Mouse (Mus musculus): Measurements from ENCODE around the gene Cox6a2. TPM values are rescaled to one million over a fixed set of nuclear protein-coding genes. Genes with fewer than 3 reads are reported as not detected.

The Cox6a2 gene
- polyA plus RNA-seq, 1 experiment: 77.1 TPM

GRCm38 (mm10) chr7:128240131-128240784 is 34.1 kb upstream of the Cox6a2 start:
- Histone ChIP-seq H3K27ac (ENCODE audit: insufficient read depth, low read depth, low read length) (no peak overlapping the region), H3K36me3 (ENCODE audit: control insufficient read depth, insufficient read depth, low read length) (peaks cover 2% of the 10 kb centered on the region), H3K4me1 (ENCODE audit: control insufficient read depth, insufficient read depth, low read length) (peaks cover 12% of the 10 kb centered on the region; the same call in 1 of the 2 replicates), H3K4me3 (ENCODE audit: insufficient read depth, low read depth, low read length) (no peak overlapping the region), H3K27me3 (replicated peaks; ENCODE audit: control insufficient read depth, insufficient read depth, low read length) (no peaks in the 10 kb centered on the region)
- TF ChIP-seq CTCF (conservative IDR thresholded peaks at IDR 0.05; ENCODE audit: insufficient read depth, insufficient read length, low read depth, low read length) (no peak), POLR2A (IDR thresholded peaks at IDR 0.05; ENCODE audit: low read depth, low read length) (no peak)
- DNase-seq: no peak
- WGBS: 94% methylated on average over 27 of the region's 27 CpGs

GRCm38 (mm10) chr7:128238991-128239390 is 32.8 kb upstream of the Cox6a2 start:
- WGBS: 17% methylated on average over 4 of the region's 4 CpGs
- Histone ChIP-seq H3K27me3 (replicated peaks; ENCODE audit: control insufficient read depth, insufficient read depth, low read length) (no peaks in the 10 kb centered on the region), H3K4me1 (ENCODE audit: control insufficient read depth, insufficient read depth, low read length) (peaks cover 12% of the 10 kb centered on the region; the same call in 1 of the 2 replicates), H3K36me3 (ENCODE audit: control insufficient read depth, insufficient read depth, low read length) (no peaks in the 10 kb centered on the region), H3K27ac (ENCODE audit: insufficient read depth, low read depth, low read length) (no peak overlapping the region), H3K4me3 (ENCODE audit: insufficient read depth, low read depth, low read length) (no peak overlapping the region)
- peak; percentile 41 for DNase-seq
- TF ChIP-seq CTCF (conservative IDR thresholded peaks at IDR 0.05; ENCODE audit: insufficient read depth, insufficient read length, low read depth, low read length): peak; percentile 32; the same call in 1 of the 2 replicates
- no peak for TF ChIP-seq POLR2A (IDR thresholded peaks at IDR 0.05; ENCODE audit: low read depth, low read length)

- Histone ChIP-seq H3K4me1 (ENCODE audit: control insufficient read depth, insufficient read depth, low read length) (peaks cover 12% of the 10 kb centered on the region; the same call in 1 of the 2 replicates), H3K4me3 (ENCODE audit: insufficient read depth, low read depth, low read length) (peak within 1 kb of the TSS; percentile 86), H3K36me3 (ENCODE audit: control insufficient read depth, insufficient read depth, low read length) (no peaks in the 10 kb centered on the region), H3K27ac (ENCODE audit: insufficient read depth, low read depth, low read length) (peak within 1 kb of the TSS; percentile 98), H3K27me3 (replicated peaks; ENCODE audit: control insufficient read depth, insufficient read depth, low read length) (no peaks in the 10 kb centered on the region)
- TF ChIP-seq POLR2A (IDR thresholded peaks at IDR 0.05; ENCODE audit: low read depth, low read length): peak; percentile 48
- no peak for TF ChIP-seq CTCF (conservative IDR thresholded peaks at IDR 0.05; ENCODE audit: insufficient read depth, insufficient read length, low read depth, low read length)
- WGBS: under 1% methylated on average over 71 of the region's 72 CpGs
- DNase-seq: peak; percentile 100
These were observed 32.0 kb upstream of the Cox6a2 start, which contains the start of gene 9130023H24Rik for GRCm38 (mm10) chr7:128237927-128238778. TSS of gene 9130023H24Rik (minus strand) at chr7:128238031.

- under 1% methylated on average over 25 of the region's 25 CpGs for WGBS
- H3K4me1 ChIP-seq (ENCODE audit: control insufficient read depth, insufficient read depth, low read length): peaks cover 12% of the 10 kb centered on the region; the same call in 1 of the 2 replicates
- no peaks in the 10 kb centered on the region for H3K27me3 ChIP-seq (replicated peaks; ENCODE audit: control insufficient read depth, insufficient read depth, low read length)
- H3K4me3 ChIP-seq (ENCODE audit: insufficient read depth, low read depth, low read length): peak overlapping the region; percentile 86
- peak overlapping the region; percentile 98 for H3K27ac ChIP-seq (ENCODE audit: insufficient read depth, low read depth, low read length)
- no peak for DNase-seq
- no peaks in the 10 kb centered on the region for H3K36me3 ChIP-seq (ENCODE audit: control insufficient read depth, insufficient read depth, low read length)
- no peak for TF ChIP-seq CTCF (conservative IDR thresholded peaks at IDR 0.05; ENCODE audit: insufficient read depth, insufficient read length, low read depth, low read length)
- TF ChIP-seq POLR2A (IDR thresholded peaks at IDR 0.05; ENCODE audit: low read depth, low read length): no peak
These were observed 31.4 kb upstream of the Cox6a2 start for GRCm38 (mm10) chr7:128237593-128237926.

GRCm38 (mm10) chr7:128236856-128237592 is 30.8 kb upstream of the Cox6a2 start, which contains the start of gene Armc5:
TSS of gene Armc5 (plus strand) at chr7:128237342.
- Histone ChIP-seq H3K4me3 (ENCODE audit: insufficient read depth, low read depth, low read length) (peak within 1 kb of the TSS; percentile 86), H3K4me1 (ENCODE audit: control insufficient read depth, insufficient read depth, low read length) (peaks cover 12% of the 10 kb centered on the region; the same call in 1 of the 2 replicates), H3K36me3 (ENCODE audit: control insufficient read depth, insufficient read depth, low read length) (no peaks in the 10 kb centered on the region), H3K27ac (ENCODE audit: insufficient read depth, low read depth, low read length) (peak within 1 kb of the TSS; percentile 98), H3K27me3 (replicated peaks; ENCODE audit: control insufficient read depth, insufficient read depth, low read length) (no peaks in the 10 kb centered on the region)
- TF ChIP-seq POLR2A (IDR thresholded peaks at IDR 0.05; ENCODE audit: low read depth, low read length) (no peak), CTCF (conservative IDR thresholded peaks at IDR 0.05; ENCODE audit: insufficient read depth, insufficient read length, low read depth, low read length) (peak; percentile 60)
- 15% methylated on average over 37 of the region's 37 CpGs for WGBS
- DNase-seq: peak; percentile 91

- H3K4me1 ChIP-seq (ENCODE audit: control insufficient read depth, insufficient read depth, low read length): peaks cover 12% of the 10 kb centered on the region; the same call in 1 of the 2 replicates
- H3K27ac ChIP-seq (ENCODE audit: insufficient read depth, low read depth, low read length): peak overlapping the region; percentile 67
- peak overlapping the region; percentile 86; the same call in 1 of the 2 replicates for H3K4me3 ChIP-seq (ENCODE audit: insufficient read depth, low read depth, low read length)
- WGBS: 90% methylated on average over 13 of the region's 13 CpGs
- H3K27me3 ChIP-seq (replicated peaks; ENCODE audit: control insufficient read depth, insufficient read depth, low read length): no peaks in the 10 kb centered on the region
- TF ChIP-seq POLR2A (IDR thresholded peaks at IDR 0.05; ENCODE audit: low read depth, low read length) (no peak), CTCF (conservative IDR thresholded peaks at IDR 0.05; ENCODE audit: insufficient read depth, insufficient read length, low read depth, low read length) (no peak)
- H3K36me3 ChIP-seq (ENCODE audit: control insufficient read depth, insufficient read depth, low read length): no peaks in the 10 kb centered on the region
- DNase-seq: no peak
These were observed 30.2 kb upstream of the Cox6a2 start for GRCm38 (mm10) chr7:128236426-128236825.
